Mouse (Mus musculus): ENCODE measurements around the gene Ddb2. TPM values are rescaled to one million over a fixed set of nuclear protein-coding genes. Genes with fewer than 3 reads are reported as not detected.

Ddb2 gene
- total RNA-seq, 2 experiments from 2014 or later, result 7.7 to 11.8 TPM

Other genes with a start within 250 kb of the Ddb2 start
- gene Rapsn, start 201.4 kb downstream of the Ddb2 start, total RNA-seq (2015), result 1.8 and 4.1 TPM in 2 replicates
- 2.7 and 3.4 TPM in 2 replicates for gene Rapsn, start 201.4 kb downstream of the Ddb2 start, total RNA-seq (2017)
- 102 and 103 TPM in 2 replicates for gene Psmc3, start 183.0 kb downstream of the Ddb2 start, total RNA-seq (2015)
- 310 and 320 TPM in 2 replicates for gene Psmc3, start 183.0 kb downstream of the Ddb2 start, total RNA-seq (2017)
- 9.2 and 14.8 TPM in 2 replicates for gene Slc39a13, start 166.6 kb downstream of the Ddb2 start, total RNA-seq (2015)
- 7.0 and 8.9 TPM in 2 replicates for gene Slc39a13, start 166.6 kb downstream of the Ddb2 start, total RNA-seq (2017)
- 182 and 235 TPM in 2 replicates for gene Spi1, start 154.6 kb downstream of the Ddb2 start, total RNA-seq (2015)
- gene Spi1, start 154.6 kb downstream of the Ddb2 start, total RNA-seq (2017), result 82.5 and 97.3 TPM in 2 replicates
- gene Mybpc3, start 118.8 kb downstream of the Ddb2 start, total RNA-seq (2015), result 0.17 TPM in 1 of 2 replicates, not detected in the other
- gene Mybpc3, start 118.8 kb downstream of the Ddb2 start, total RNA-seq (2017), result 0.20 TPM in 1 of 2 replicates, not detected in the other
- gene Madd, start 53.1 kb downstream of the Ddb2 start, total RNA-seq (2015), result 15.8 and 19.9 TPM in 2 replicates
- 27.3 and 34.4 TPM in 2 replicates for gene Madd, start 53.1 kb downstream of the Ddb2 start, total RNA-seq (2017)
- gene Nr1h3, start 34.1 kb downstream of the Ddb2 start, total RNA-seq (2015), result 0.81 and 0.86 TPM in 2 replicates
- 0.95 TPM in 1 of 2 replicates, not detected in the other for gene Nr1h3, start 34.1 kb downstream of the Ddb2 start, total RNA-seq (2017)
- 15.8 and 15.9 TPM in 2 replicates for gene Acp2, start 34.1 kb downstream of the Ddb2 start, total RNA-seq (2015)
- 15.2 and 26.2 TPM in 2 replicates for gene Acp2, start 34.1 kb downstream of the Ddb2 start, total RNA-seq (2017)
- gene Pacsin3, start 19.0 kb upstream of the Ddb2 start, total RNA-seq (2015), result not detected in 2 replicates
- not detected in 2 replicates for gene Pacsin3, start 19.0 kb upstream of the Ddb2 start, total RNA-seq (2017)
- gene Arfgap2, start 28.0 kb upstream of the Ddb2 start, total RNA-seq (2015), result 32.7 and 33.6 TPM in 2 replicates
- gene Arfgap2, start 28.0 kb upstream of the Ddb2 start, total RNA-seq (2017), result 38.2 and 41.4 TPM in 2 replicates
- gene 1110051M20Rik, start 207.7 kb upstream of the Ddb2 start, total RNA-seq (2015), result 15.2 and 15.3 TPM in 2 replicates
- 4.8 and 5.8 TPM in 2 replicates for gene 1110051M20Rik, start 207.7 kb upstream of the Ddb2 start, total RNA-seq (2017)
- gene Lrp4, start 220.5 kb upstream of the Ddb2 start, total RNA-seq (2015), result 1.9 TPM in 2 replicates
- 2.7 and 3.8 TPM in 2 replicates for gene Lrp4, start 220.5 kb upstream of the Ddb2 start, total RNA-seq (2017)